Mouse (Mus musculus): Measurements from ENCODE around the gene Eci1. TPM values are rescaled to one million over a fixed set of nuclear protein-coding genes. Genes with fewer than 3 reads are reported as not detected.

The Eci1 gene
- total RNA-seq, 2 experiments from 2014 or later = 165 to 199 TPM

DNA sequence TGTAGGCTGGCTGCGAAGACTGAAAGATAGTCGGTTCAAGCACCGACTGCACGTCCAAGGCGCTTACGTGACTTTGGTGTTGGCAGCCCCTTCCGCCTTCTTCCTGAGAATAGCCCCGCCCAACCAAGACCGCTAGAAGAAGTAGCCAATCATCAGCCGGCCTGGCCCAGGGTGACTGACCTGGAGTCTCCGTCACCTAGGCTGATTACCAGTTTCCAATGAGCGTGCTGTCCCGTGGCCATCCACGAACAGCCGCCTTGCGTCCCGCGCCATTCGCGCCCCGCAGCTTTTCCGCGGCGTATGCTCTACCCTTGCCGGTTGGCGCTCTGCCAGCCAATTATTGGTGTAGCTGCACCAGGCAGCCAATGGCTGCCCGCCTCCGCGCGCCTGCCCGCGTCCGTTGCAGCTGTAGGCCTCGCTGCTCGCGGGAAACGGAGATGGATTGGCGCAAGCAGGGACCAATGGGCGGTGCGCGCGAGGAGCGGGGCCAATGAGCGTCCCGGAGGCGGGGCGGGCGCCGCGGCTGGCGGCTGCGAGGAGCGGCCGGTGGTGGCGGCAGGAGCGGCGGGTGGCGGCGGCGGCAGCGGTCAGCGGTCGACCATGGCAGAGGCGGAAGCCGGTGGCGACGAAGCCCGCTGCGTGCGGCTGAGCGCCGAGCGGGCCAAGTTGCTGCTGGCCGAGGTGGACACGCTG, 43.6 kb downstream of the Eci1 start, which contains the start of the genes E4f1 and Pgp:
Gene E4f1, minus strand, starts transcription at position 404 of the 693 bp plus-strand sequence.
Gene Pgp, plus strand, starts transcription at position 483 of the 693 bp plus-strand sequence.
- DNase-seq (ENCODE audit: low spot score in 2 of 2) = peak; percentile 98 to 99

DNA sequence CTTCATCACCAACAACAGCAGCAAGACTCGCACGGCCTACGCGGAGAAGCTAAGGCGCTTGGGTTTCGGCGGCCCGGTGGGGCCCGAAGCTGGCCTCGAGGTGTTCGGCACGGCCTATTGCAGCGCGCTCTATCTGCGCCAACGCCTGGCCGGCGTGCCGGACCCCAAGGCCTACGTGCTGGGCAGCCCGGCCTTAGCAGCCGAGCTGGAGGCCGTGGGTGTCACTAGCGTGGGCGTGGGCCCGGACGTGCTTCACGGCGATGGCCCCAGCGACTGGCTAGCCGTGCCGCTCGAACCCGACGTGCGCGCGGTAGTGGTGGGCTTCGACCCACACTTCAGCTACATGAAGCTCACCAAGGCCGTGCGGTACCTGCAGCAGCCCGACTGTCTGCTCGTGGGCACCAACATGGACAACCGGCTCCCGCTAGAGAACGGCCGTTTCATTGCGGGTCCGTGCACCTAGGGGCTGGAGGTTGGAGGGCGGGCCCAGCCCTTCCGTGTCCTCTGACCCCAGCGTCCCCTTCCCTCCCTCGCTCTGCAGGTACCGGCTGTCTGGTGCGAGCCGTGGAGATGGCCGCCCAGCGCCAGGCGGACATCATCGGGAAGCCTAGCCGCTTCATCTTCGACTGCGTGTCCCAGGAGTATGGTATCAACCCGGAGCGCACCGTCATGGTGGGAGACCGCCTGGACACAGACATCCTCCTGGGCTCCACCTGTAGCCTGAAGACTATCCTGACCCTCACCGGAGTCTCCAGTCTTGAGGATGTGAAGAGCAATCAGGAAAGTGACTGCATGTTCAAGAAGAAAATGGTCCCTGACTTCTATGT, 44.5 kb downstream of the Eci1 start:
- no peak for DNase-seq (ENCODE audit: low spot score in 2 of 2)

DNA sequence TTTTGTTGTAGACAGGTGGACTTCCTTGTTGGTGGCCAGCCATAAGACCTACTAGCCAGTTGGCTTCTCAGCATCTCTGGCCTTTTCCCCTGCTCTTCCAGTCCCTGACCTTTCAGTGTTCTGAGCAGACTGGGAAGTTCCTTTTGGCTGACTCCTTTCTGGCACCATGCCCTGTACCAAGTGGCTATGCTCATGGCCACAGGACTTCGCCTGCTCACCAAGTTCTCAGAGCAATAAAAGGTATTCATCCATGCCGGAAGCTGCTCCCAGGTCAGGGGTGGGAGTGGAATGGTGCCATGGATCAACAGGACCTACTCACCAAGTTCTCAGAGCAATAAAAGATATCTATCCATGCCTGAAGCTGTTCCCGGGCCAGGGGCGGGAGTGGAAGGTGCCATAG, 46.1 kb downstream of the Eci1 start:
- no peak for DNase-seq (ENCODE audit: low spot score in 2 of 2)

DNA sequence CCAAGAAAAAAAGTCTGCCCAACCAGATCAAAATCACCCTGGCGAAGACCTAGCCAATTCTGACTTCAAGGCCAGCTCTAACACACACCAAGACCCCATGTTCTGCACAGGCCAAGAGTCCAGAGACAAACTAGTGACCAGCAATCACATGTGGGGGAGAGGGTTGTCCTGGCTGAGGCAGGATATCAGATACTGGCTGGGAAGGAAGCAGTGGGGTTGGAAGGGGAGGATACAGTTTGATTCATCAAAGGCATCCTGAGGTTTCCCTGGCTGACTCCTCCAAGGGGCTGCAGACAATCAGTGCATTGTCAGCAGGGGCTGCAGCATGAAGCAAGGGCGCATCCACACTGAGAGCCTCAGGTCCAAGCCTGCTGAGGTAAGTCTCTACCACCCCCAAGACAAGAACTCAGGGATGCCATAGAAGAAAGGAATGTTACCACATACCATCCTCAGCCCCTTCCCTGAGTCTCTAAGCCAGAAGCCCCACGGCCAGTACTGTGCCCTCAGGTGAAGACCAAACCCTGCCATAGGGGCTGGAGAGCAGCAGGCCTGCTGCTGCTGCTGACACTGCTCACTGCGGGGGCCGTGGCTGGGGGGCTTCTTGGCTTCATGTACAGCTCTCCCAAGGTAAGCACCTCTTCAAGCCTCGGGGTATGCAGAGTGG, 47.3 kb downstream of the Eci1 start, which contains the start of gene Bricd5:
Gene Bricd5, plus strand, starts transcription at position 273 of the 664 bp plus-strand sequence.
- DNase-seq (ENCODE audit: low spot score in 2 of 2) = no peak

DNA sequence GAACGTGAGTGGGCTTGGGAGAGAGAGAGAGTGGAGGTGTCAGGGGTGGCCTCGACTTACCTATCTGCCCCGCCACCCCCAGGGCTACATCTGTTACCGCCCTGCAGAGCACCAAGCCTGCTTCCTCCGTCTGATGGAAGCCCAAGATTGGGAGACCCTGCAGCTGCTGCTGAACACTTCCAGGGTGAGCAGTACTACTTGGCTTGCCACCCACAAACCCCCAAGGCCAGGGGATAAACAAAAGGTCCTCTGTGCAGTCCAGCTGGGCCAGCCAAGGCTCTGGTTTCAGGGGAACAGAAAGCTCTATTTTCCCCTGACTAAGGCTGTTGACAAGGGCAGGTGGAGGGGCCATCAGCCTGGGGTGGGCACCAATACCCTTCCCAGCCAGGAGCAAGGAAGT, 48.1 kb downstream of the Eci1 start:
- DNase-seq (ENCODE audit: low spot score in 2 of 2) = no peak

DNA sequence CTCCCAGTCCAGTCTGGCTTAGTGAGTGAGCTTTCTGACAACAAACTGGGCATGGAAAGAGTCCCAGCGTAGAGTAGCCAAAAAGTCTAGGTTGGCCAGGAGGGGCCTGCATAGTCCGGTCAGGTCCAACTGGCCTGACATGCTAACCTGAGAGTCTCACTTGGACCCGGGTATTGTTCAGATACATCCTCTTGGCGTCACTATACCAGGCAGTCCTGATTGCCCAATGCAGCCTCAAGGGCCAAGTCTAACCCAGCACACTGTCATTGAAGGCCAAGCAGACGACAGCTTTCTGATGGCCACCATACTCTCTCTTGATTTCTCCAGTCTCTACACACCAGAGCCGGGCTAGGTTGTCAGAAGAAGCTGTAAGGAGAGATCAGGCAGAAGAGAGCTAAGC, 49.1 kb downstream of the Eci1 start:
- DNase-seq (ENCODE audit: low spot score in 2 of 2) = no peak

DNA sequence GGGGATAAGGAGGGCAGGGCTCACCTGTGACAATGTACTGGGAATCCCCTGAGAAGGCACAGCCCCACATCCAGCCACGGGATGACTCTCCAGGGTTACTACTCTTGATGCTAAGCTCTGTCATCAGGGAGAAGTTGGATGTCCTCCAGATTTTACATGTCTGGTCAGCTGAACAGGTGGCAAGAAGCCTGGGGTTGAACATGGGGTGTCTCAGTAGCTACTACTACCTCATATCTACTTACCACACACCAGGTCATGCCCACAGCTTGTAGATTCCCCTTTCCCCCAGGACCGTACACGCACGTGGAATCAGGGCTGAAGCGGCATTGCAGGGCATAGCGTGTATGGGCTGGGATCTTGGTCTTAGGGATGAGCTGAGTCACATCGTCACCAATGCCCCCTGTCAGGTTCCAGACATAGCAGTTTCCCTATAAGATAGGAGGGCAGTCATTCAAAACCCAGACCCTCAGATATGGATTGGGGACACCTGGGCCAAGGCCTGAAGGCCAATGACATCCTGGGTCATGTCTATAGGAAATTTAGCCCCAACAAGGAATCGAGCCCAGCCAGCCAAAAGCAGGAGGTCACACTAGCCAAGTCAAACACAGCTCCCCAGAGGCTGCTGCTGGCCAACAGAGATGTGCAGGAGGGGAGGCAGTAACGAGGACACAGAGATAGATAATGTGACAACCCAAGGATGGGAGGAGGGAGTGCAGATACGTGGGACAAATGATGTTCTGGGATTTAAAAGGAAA, 49.8 kb downstream of the Eci1 start:
- DNase-seq (ENCODE audit: low spot score in 2 of 2) = no peak

DNA sequence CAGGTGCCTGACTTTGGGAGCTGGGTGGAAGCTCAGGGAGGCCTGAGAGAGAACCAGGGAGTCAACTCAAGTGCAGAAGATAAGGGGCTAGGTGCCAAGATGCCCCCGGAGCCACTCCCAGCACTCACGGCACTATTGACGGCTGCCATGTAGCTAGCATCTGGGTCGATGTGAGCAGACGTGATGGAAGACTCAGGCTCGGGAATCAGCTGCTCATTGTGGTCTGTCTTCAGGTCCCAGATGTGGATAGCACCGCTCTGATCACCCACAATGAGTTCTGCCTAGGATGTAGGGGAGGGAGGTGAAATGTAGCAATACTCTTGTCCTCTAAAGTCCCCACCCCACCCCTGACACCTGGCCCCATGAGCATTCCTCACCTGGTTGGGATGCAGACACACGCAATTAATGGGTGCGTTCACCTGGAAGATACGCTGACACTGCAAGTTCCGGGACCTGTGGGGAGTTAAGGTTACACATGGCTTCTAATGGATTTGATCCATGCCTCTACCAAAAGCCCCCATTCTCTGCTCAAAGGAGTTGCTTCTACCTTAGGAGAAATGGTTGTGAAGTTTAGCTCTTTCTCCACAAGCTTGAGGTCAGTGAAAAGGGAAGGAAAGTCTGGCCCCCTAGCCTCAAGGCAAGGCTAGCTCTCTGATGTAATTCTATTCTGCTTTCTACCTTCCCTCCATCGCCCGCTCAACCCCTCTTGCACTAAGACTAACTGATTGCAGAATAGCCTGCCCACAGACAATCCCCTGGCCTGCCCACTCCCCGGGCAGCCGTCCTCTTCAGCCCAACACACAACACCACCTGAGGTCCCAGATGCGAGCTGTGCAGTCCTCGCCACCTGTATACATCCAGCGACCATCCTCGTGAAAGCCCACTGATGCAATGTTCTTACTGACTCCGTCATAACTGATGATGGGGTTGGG, 50.9 kb downstream of the Eci1 start:
- DNase-seq (ENCODE audit: low spot score in 2 of 2) = no peak

DNA sequence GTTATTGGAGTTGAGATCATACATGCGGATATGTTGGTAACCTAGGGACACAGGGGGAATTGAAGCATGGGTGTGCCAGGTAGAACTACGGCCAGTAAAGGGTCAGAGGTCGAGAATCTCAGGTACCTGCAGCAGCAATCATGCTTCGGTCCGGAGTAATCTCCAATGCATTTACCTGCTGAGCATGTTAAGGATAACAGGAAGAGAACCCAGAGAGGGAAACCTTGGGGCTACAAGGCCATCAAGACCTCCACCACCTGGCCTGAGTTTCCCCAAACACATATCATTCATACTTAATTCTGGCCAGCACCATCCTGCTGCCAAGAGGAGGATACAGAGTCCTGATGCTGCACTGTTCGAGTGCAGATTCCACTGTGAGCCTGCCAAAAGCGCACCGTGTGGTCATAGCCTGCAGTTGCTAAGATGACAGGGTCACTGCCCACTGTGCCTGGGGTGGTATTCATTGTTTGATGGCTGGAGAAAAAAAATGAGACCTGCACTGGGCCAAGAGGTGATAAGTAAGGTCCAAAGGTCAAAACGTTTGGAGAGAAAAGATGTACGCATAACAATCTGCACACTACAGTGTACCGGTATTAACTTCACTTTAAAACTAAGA, 51.7 kb downstream of the Eci1 start:
- DNase-seq (ENCODE audit: low spot score in 2 of 2) = no peak

DNA sequence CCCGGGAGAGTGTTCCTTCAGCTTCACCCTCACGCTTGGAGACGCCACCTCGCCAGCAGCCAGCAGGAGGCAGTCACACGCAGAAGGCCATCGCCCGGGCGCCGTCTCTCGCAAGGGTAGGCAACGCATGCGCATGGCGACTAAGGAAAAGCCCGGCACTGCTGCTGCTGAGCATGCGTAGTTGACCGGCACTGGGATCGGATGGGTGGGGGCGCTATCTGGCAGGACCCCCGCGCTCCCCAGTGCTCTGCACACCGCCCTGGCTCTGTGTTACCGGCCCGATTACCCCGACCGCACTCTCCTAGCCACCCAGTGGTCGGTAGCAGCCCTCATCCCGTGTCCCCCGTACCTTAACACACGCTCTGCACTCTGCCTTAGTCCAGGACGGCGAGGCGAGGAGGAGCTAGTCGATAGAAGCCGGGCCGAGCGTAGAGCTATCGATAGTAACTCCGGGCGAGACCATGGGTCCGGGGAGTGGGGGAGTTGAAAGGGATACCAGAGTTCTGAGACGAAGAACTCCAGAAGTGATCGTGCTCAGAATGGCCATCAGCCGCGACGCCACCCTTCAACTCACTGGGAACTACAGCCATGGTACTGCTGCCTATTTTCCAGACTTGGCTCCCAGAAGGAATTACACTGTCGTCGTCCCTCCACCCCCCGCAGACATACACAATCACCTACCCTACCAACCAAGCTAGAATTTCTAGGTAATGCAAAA, 52.4 kb downstream of the Eci1 start, which contains the start of gene Mlst8:
Gene Mlst8, minus strand, starts transcription at position 416 of the 718 bp plus-strand sequence.
- DNase-seq (ENCODE audit: low spot score in 2 of 2) = peak; percentile 94 to 95

DNA sequence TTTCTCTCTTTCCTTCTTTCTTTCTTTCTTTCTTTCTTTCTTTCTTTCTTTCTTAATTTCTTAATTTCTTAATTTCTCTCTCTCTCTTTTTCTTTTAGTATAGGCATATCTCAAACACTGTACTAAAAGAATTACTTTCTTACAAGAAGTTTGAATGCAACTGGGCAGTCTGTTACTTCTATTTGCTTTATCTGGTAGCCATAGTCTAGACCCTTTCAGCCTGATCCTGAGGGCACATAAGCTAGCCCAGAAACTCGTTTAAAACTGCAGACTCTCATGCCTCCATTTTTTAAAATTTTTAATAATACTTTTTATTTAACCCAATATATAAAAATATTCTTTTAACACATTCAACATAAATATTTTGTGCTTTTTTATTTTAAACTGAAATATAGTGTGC, 53.0 kb downstream of the Eci1 start:
- DNase-seq (ENCODE audit: low spot score in 2 of 2) = no peak

DNA sequence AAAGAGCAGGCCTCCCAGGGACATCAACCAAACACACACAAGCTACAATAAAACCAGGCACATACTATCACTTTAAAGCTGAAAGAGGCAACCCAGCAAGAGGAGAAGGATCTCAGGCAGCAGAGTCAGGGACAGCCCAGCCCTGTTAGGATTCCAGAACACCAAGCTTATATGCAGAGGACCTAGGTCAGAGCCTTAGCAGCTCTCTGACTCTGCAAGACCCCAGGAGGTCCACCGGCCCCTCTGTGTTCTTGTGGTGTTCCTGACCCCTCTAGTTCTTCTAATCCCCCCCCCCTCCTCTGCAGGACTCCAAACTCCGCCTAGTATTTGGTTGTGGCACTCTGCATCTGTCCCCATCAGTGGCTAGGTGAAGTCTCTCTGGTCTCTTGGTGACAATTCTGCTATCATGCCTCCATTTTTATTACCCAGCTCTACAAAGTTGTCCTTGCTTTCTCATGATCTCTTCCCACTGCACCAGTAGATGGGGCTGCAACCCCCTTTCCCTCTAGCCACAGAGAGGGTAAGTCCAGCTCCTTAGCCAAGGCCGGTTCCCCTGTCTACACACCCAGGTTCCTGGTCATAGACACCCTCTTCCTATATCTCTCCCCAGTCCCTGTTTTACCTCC, 53.9 kb downstream of the Eci1 start:
- DNase-seq (ENCODE audit: low spot score in 2 of 2) = no peak

DNA sequence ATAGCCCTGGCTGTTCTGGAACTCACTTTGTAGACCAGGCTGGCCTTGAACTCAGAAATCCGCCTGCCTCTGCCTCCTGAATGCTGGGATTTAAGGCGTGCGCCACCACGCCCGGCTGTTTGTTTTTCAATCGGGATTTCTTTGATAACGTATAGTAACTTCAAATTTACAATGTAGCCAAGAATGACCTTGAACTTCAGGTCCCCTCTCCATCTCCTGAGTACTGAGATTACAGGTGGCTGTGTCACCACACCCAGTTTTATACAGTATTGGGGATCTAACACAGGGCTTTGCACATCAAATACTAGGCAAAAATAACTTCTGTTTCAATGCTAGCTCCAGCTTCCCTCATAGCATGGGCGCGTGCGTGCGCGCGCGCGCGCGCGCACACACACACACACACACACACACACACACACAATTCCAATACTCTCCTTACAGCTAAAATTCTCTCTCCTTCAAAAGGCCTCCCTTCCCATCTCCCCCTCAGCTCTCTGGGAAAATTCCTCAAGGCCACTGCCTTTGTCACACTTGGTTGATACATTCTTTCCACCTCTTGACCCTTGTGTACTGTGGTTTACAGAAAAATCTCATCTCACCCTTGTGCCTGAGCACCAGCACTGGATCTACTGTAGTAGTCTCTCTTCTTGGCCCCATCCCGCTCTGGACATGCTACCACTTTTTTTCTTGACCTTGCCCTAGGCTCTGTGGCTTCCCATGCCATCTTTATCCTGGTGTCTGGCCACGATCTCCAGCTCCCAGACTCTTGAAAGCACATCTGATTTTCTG, 54.8 kb downstream of the Eci1 start:
- no peak for DNase-seq (ENCODE audit: low spot score in 2 of 2)

DNA sequence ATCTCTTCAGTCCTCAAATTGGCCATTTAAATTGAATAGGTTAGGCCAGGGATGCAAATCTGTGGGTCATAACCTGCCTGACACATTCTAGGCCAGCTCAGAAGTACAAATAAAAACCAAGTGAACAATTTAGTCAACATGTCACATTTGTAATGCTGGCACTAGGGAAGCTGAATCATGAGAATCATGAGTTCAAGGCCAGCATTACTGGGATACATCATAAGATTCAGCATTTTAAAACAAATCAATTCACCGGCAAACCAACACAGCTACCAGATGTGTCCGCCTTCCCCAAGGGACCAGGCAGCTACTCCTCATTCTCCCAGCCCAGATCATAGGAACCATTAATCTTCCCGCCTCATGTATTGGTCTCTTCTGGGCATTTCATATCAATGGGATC, 57.1 kb downstream of the Eci1 start:
- DNase-seq (ENCODE audit: low spot score in 2 of 2) = no peak

DNA sequence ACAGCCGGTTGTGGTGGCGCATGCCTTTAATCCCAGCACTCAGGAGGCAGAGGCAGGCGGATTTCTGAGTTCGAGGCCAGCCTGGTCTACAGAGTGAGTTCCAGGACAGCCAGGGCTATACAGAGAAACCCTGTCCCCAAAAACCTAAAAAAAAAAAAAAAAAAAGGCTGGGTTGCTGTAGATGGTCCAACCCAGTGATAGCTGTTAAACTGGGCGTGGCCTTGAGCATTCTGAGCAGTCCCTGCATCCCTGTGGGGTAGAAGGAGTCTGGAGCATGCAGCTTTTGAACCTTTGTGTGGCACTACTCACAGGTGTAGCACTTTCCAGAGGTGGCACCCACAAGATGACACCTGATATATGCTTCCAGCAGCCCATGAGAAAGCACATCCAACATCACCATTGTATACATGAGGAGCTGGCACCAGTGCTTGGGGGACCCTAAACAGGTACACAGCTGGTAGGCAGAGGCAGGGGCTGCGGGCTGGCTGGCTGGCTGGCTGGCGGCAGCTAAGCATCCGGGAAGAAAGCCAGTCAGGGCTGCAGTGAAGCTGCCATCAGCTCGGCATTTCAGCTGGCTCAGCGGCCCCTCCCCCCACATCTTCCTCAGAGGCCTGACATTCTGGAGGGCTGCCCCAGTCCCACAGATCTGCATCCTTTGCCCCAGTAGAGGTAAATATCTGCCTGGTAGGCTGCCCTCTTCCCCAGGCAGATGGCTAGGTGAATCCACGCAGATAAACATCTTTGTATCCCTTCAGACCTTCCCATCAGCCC, 58.8 kb downstream of the Eci1 start:
- DNase-seq (ENCODE audit: low spot score in 2 of 2) = no peak

DNA sequence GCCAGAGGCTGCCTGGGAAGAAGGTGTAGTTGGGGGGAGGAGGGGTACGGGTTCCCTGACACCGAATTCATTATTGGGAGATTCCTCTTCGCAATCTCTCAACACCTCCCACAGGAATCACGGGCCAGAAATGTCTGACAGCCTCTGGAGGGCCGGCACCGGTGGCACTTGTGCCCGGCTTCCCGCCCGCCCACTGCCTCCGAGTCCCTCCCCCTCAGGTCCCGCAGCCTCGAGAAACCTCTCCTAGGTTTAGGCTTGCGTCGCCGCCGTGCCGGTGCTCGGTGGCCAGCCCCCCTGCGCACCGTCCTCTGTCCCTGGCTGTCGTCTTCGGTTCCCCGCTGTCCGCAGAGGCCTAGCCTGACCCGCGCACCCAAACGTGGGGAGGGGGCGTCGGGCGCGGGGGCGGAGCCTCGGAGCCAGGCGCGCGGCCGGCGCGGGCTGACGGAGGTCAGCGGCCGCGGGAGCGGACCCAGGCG, 61.8 kb downstream of the Eci1 start, which contains the start of gene Caskin1:
Gene Caskin1, plus strand, starts transcription at position 416 of the 476 bp plus-strand sequence.
- no peak for DNase-seq (ENCODE audit: low spot score in 2 of 2)
